Mouse (Mus musculus): Measurements from ENCODE around the gene Krtap14. TPM values are rescaled to one million over a fixed set of nuclear protein-coding genes. Genes with fewer than 3 reads are reported as not detected.

The Krtap14 gene
- polyA plus RNA-seq (2012; rRNA removed), result not detected in 2 replicates

DNA sequence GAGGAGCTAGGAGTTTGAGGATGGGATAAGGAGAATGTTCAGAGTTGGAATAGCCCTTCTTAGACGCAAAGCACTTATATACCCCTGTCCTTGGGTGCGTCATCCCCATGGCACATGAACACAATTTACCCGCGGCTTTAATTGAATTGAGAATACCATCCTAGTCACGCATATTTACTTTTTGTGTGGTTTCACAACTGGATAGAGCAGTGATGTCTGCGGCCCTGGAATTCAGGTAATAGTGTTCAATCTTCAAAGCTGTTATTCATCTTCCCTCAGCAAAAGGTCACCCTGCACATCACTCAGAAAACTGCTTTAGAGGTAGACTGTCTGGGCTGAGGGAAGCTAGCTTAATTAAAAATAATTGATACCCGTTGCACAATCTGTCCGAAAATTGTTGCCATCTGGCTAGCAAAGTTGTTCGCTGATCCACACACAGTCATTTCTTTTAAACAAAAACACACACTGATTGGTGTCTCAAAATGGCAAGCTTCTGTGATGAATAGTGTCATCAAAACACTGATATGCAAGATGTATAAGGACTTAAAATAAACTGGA, at the start of gene Krtap14:
Gene Krtap14, minus strand, starts transcription at position 51 of the 558 bp plus-strand sequence.

GRCm38 (mm10) chr16:88874169-88874568, 48.2 kb upstream of the Krtap14 start, which contains the start of gene Krtap19-2:
Gene Krtap19-2, minus strand, starts transcription at chr16:88874269.

GRCm38 (mm10) chr16:88869311-88869710, 43.4 kb upstream of the Krtap14 start, which contains the start of gene Krtap19-1:
Gene Krtap19-1, minus strand, starts transcription at chr16:88869411.

GRCm38 (mm10) chr16:88820066-88820465, 5.9 kb downstream of the Krtap14 start, which contains the start of gene Krtap15:
Gene Krtap15, plus strand, starts transcription at chr16:88820215.

GRCm38 (mm10) chr16:88811827-88812226, 14.1 kb downstream of the Krtap14 start, which contains the start of gene Gm20741:
Gene Gm20741, minus strand, starts transcription at chr16:88812220.

GRCm38 (mm10) chr16:88777596-88777995, 48.3 kb downstream of the Krtap14 start, which contains the start of gene Gm5965:
Gene Gm5965, plus strand, starts transcription at chr16:88777896.

DNA sequence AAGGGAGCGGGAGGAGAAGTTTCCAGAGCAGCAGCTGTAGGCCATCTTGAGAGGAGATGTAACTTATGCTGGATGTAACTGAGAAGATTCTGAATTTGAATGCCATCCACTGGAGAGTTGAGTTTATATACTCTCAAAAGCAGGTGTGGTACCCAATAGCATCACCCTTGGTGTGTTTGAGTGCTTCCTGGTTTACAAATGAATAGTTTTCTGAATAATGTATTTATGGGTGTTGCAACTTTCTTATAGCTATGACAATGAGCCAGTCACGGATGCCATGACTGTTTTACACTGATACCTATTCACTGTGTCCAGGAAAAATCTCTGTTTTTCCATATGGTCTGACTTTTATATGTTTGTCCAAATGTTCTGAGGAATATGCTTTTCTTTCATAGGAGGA, 51.8 kb downstream of the Krtap14 start, which contains the start of gene 2310057N15Rik:
Gene 2310057N15Rik, minus strand, starts transcription at position 101 of the 400 bp plus-strand sequence.

Other genes starting within 250 kb of the Krtap14 start
- gene Krtap24-1, start 213.9 kb downstream of the Krtap14 start, polyA plus RNA-seq (2012; rRNA removed), result not detected in 2 replicates
- gene 2310079G19Rik, start 198.5 kb downstream of the Krtap14 start, polyA plus RNA-seq (2012; rRNA removed), result not detected in 2 replicates
- not detected in 2 replicates for gene Krtap26-1, start 178.3 kb downstream of the Krtap14 start, polyA plus RNA-seq (2012; rRNA removed)
- gene Krtap27-1, start 154.5 kb downstream of the Krtap14 start, polyA plus RNA-seq (2012; rRNA removed), result not detected in 2 replicates
- not detected in 2 replicates for gene 2310061N02Rik, start 118.2 kb downstream of the Krtap14 start, polyA plus RNA-seq (2012; rRNA removed)
- gene Krtap13-1, start 97.3 kb downstream of the Krtap14 start, polyA plus RNA-seq (2012; rRNA removed), result not detected in 2 replicates
- not detected in 2 replicates for gene Krtap13, start 74.5 kb downstream of the Krtap14 start, polyA plus RNA-seq (2012; rRNA removed)
- gene 2310034C09Rik, start 67.3 kb downstream of the Krtap14 start, polyA plus RNA-seq (2012; rRNA removed), result not detected in 2 replicates
- not detected in 2 replicates for gene 2310057N15Rik, start 51.9 kb downstream of the Krtap14 start, polyA plus RNA-seq (2012; rRNA removed)
- not detected in 2 replicates for gene Gm5965, start 48.2 kb downstream of the Krtap14 start, polyA plus RNA-seq (2012; rRNA removed)
- gene Gm20741, start 13.9 kb downstream of the Krtap14 start, polyA plus RNA-seq (2012; rRNA removed), result not detected in 2 replicates
- not detected in 2 replicates for gene Krtap15, start 5.9 kb downstream of the Krtap14 start, polyA plus RNA-seq (2012; rRNA removed)
- not detected in 2 replicates for gene Krtap19-1, start 43.3 kb upstream of the Krtap14 start, polyA plus RNA-seq (2012; rRNA removed)
- gene Krtap19-2, start 48.1 kb upstream of the Krtap14 start, polyA plus RNA-seq (2012; rRNA removed), result not detected in 2 replicates
- not detected in 2 replicates for gene Krtap19-3, start 51.9 kb upstream of the Krtap14 start, polyA plus RNA-seq (2012; rRNA removed)
- gene Krtap19-4, start 58.9 kb upstream of the Krtap14 start, polyA plus RNA-seq (2012; rRNA removed), result not detected in 2 replicates
- gene Krtap19-5, start 70.3 kb upstream of the Krtap14 start, polyA plus RNA-seq (2012; rRNA removed), result not detected in 2 replicates
- gene Krtap19-9b, start 106.1 kb upstream of the Krtap14 start, polyA plus RNA-seq (2012; rRNA removed), result not detected in 2 replicates
- not detected in 2 replicates for gene Krtap16-3, start 136.7 kb upstream of the Krtap14 start, polyA plus RNA-seq (2012; rRNA removed)
- not detected in 2 replicates for gene Krtap22-2, start 184.6 kb upstream of the Krtap14 start, polyA plus RNA-seq (2012; rRNA removed)
- not detected in 2 replicates for gene Gm10229, start 189.1 kb upstream of the Krtap14 start, polyA plus RNA-seq (2012; rRNA removed)
- gene Krtap6-1, start 205.6 kb upstream of the Krtap14 start, polyA plus RNA-seq (2012; rRNA removed), result not detected in 2 replicates
- not detected in 2 replicates for gene Gm10228, start 215.3 kb upstream of the Krtap14 start, polyA plus RNA-seq (2012; rRNA removed)
- not detected in 2 replicates for gene Krtap6-5, start 221.7 kb upstream of the Krtap14 start, polyA plus RNA-seq (2012; rRNA removed)
- gene 1110025L11Rik, start 237.9 kb upstream of the Krtap14 start, polyA plus RNA-seq (2012; rRNA removed), result not detected in 2 replicates

All from stomach, adult 2 months (tissue).